Mouse (Mus musculus) forebrain, embryonic 14.5 days (tissue): ENCODE results near the gene Sdhaf2. TPM values are rescaled to one million over a fixed set of nuclear protein-coding genes. Genes with fewer than 3 reads are reported as not detected.
A peak's percentile ranks its signal among the peaks of the same experiment; 100 is the strongest.

Source experiments
- ATAC-seq: fragments of 200-750 bp; cut with Nextera tagmentation; 2 replicates; pipeline ENCODE4 v1.8.0; 2017; ENCODE audit warnings: mild to moderate bottlenecking, moderate library complexity
- DNase-seq: peaks from one replicate; pipeline ENCODE4 v3.0.0-alpha.2; 2015; ENCODE audit warnings: low spot score
- H3K27ac ChIP-seq: fragments of 300-500 bp; sonication (generic); 2 replicates; pipeline ENCODE4 v1.5.1; 2014; ENCODE audit warnings: low read depth, mild to moderate bottlenecking, control low read depth, low read length, moderate library complexity
- H3K27me3 ChIP-seq: fragments of 300-500 bp; sonication (generic); replicated peaks from 2 replicates; pipeline ENCODE4 v1.6.1; 2014; ENCODE audit warnings: low read length, control low read depth, mixed read lengths; ENCODE audit not compliant: control insufficient read depth, insufficient read depth
- H3K36me3 ChIP-seq: fragments of 300-500 bp; sonication (generic); 2 replicates; pipeline ENCODE4 v1.6.1; 2014; ENCODE audit warnings: low read length, control low read depth; ENCODE audit not compliant: control insufficient read depth, insufficient read depth
- H3K4me1 ChIP-seq: fragments of 300-500 bp; sonication (generic); 2 replicates; pipeline ENCODE4 v1.6.1; 2014; ENCODE audit warnings: antibody characterized with exemption, low read length, control low read depth; ENCODE audit not compliant: control insufficient read depth, insufficient read depth
- H3K4me2 ChIP-seq: fragments of 300-500 bp; sonication (generic); 2 replicates; pipeline ENCODE4 v1.6.1; 2014; ENCODE audit warnings: mild to moderate bottlenecking, control low read depth, low read length
- H3K4me3 ChIP-seq: fragments of 300-500 bp; sonication (generic); 2 replicates; pipeline ENCODE4 v1.5.1; 2014; ENCODE audit warnings: low read depth, low read length, control low read depth
- H3K9ac ChIP-seq: fragments of 300-500 bp; sonication (generic); 2 replicates; pipeline ENCODE4 v1.6.1; 2014; ENCODE audit warnings: mild to moderate bottlenecking, low read length, control low read depth, moderate library complexity
- H3K9me3 ChIP-seq: fragments of 300-500 bp; sonication (generic); replicated peaks from 2 replicates; pipeline ENCODE4 v1.6.1; 2016; ENCODE audit warnings: low read length, control low read depth, mixed read lengths; ENCODE audit not compliant: control insufficient read depth
- WGBS: fragments of 180-500 bp; shearing (Covaris S2); extraction: QIAGEN DNeasy Blood & Tissue Kit; methylation state at CpG from one replicate; pipeline ENCODE4 v1.1.7; 2014; 5-methylcytosine and 5-hydroxymethylcytosine counted together
- polyA plus RNA-seq: library from polyadenylated mRNA; unstranded; fragments of >200 nt; fragmentation: Nextera tagmentation; extraction: Ambion mirVana; gene quantifications from 2 replicates; pipeline ENCODE4 v1.2.1, GENCODE M21; 2014

The Sdhaf2 gene
- polyA plus RNA-seq, 1 experiment from 2014 or later: 70.4 TPM

DNA sequence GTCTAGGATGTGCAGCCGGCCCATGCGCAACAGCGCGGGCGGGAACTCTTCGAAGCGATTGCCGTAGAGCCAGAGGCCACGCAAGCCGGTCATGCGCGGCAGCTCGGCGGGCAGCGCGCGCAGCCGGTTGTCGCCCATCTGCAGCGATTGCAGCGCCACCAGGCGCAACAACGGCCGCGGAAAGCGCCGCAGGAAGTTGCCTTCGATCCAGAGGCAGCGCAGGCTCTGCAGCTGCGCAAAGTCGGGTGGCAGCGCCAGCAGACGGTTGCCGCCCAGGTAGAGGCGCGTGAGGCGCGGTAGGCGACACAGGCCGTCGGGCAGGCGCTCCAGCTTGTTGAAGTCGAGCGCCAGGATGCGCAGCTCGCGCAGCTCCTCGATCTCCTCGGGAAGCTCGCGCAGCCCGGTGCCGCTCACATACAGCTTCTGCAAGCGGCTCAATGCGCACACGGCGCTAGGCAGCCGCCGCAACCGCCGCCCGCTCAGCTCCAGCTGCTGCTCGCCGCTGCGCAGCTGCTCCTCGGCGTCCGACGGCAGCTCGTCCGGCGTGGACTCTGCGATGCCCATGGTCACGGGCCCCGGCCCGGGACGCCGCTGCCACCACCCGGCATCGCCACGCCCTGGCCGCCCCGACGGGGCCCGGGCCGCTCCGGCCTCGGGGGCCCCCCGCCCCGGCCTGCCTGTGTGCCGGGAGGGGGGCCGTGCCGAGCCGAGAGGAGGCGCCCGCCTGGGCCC is 69.0 kb downstream of the Sdhaf2 start, which contains the start of gene Lrrc10b:
TSS of gene Lrrc10b (minus strand) at position 722 of the 732 bp plus-strand sequence.
- H3K4me1 ChIP-seq: peaks cover 11% of the 10 kb centered on the region; the same call in 1 of the 2 replicates
- DNase-seq (peak; percentile 85), ATAC-seq (peak; percentile 71)
- H3K9ac ChIP-seq: peak within 1 kb of the TSS; percentile 46
- H3K27me3 ChIP-seq: peaks cover 44% of the 10 kb centered on the region
- peak within 1 kb of the TSS; percentile 47 for H3K4me3 ChIP-seq
- H3K9me3 ChIP-seq: no peaks in the 10 kb centered on the region
- peak within 1 kb of the TSS; percentile 82 for H3K4me2 ChIP-seq
- 0% methylated on average over 66 of the region's 96 CpGs for WGBS
- H3K36me3 ChIP-seq: no peaks in the 10 kb centered on the region
- H3K27ac ChIP-seq: peak within 1 kb of the TSS; percentile 33; the same call in 1 of the 2 replicates

DNA sequence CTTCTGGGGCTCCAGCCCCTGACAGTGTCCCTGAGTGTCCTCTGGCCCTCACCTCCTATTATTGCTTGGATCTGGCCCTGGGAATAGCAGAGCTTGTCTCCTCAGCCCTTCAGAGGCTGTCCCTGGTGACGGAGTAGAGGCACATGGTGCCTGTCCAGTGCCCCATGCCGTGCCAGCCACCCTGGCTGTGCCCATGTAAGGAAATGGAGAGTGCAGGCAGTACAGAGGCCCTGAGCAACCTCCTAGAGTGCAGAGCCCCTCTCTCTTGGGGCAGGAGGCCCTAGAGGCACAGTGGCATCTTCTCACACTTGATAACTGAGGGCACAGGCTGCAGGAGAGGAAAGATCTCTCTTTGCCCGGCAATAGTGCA is 70.5 kb downstream of the Sdhaf2 start:
- Histone ChIP-seq H3K4me2 (no peak overlapping the region), H3K36me3 (no peaks in the 10 kb centered on the region), H3K4me3 (no peak overlapping the region), H3K9me3 (no peaks in the 10 kb centered on the region), H3K27me3 (peaks cover 41% of the 10 kb centered on the region), H3K27ac (no peak overlapping the region), H3K4me1 (peaks cover 11% of the 10 kb centered on the region; the same call in 1 of the 2 replicates), H3K9ac (no peak overlapping the region)
- ATAC-seq: no peak
- no peak for DNase-seq
- 79% methylated on average over 3 of the region's 3 CpGs for WGBS

GRCm38 (mm10) chr19:10454718-10455436 is 71.1 kb downstream of the Sdhaf2 start:
- DNase-seq (no peak), ATAC-seq (no peak)
- no peak overlapping the region for H3K4me3 ChIP-seq
- no peak overlapping the region for H3K27ac ChIP-seq
- peaks cover 38% of the 10 kb centered on the region for H3K27me3 ChIP-seq
- 81% methylated on average over 4 of the region's 4 CpGs for WGBS
- no peak overlapping the region for H3K9ac ChIP-seq
- H3K9me3 ChIP-seq: no peaks in the 10 kb centered on the region
- peaks cover 11% of the 10 kb centered on the region; the same call in 1 of the 2 replicates for H3K4me1 ChIP-seq
- no peaks in the 10 kb centered on the region for H3K36me3 ChIP-seq
- H3K4me2 ChIP-seq: no peak overlapping the region

Other genes with a start within 250 kb of the Sdhaf2 start
- 3.6 and 5.8 TPM in 2 replicates for gene Dagla, start 221.3 kb downstream of the Sdhaf2 start, polyA plus RNA-seq
- 5.8 and 6.1 TPM in 2 replicates for gene Syt7, start 137.1 kb downstream of the Sdhaf2 start, polyA plus RNA-seq
- 0.49 and 0.76 TPM in 2 replicates for gene Lrrc10b, start 68.7 kb downstream of the Sdhaf2 start, polyA plus RNA-seq
- 2.5 and 2.6 TPM in 2 replicates for gene Ppp1r32, start 43.2 kb downstream of the Sdhaf2 start, polyA plus RNA-seq
- 53.9 and 61.1 TPM in 2 replicates for gene Cpsf7, start 876 bp downstream of the Sdhaf2 start, polyA plus RNA-seq
- 54.5 and 70.1 TPM in 2 replicates for gene Tmem216, start 30.1 kb upstream of the Sdhaf2 start, polyA plus RNA-seq
- 21.9 and 22.3 TPM in 2 replicates for gene Cyb561a3, start 51.0 kb upstream of the Sdhaf2 start, polyA plus RNA-seq
- gene Tmem138, start 51.2 kb upstream of the Sdhaf2 start, polyA plus RNA-seq: 42.4 and 49.9 TPM in 2 replicates
- gene Ddb1, start 79.2 kb upstream of the Sdhaf2 start, polyA plus RNA-seq: 283 and 296 TPM in 2 replicates
- gene Tkfc, start 79.5 kb upstream of the Sdhaf2 start, polyA plus RNA-seq: 25.4 and 25.7 TPM in 2 replicates
- gene Vwce, start 108.1 kb upstream of the Sdhaf2 start, polyA plus RNA-seq: 0.19 and 0.26 TPM in 2 replicates
- not detected in 2 replicates for gene Pga5, start 151.9 kb upstream of the Sdhaf2 start, polyA plus RNA-seq
- gene Vps37c, start 162.6 kb upstream of the Sdhaf2 start, polyA plus RNA-seq: 31.9 and 36.4 TPM in 2 replicates
- 0.29 TPM in 1 of 2 replicates, not detected in the other for gene Cd5, start 212.9 kb upstream of the Sdhaf2 start, polyA plus RNA-seq